Mouse (Mus musculus) thymus, postnatal 36 days (tissue): ENCODE measurements around the gene Limd2.

Experiments
- DNase-seq, 2 experiments: peaks; one replicate each; pipeline ENCODE4 v3.0.0; 2022; ENCODE audit warnings: mixed read lengths in 2 of 2

The Limd2 gene

GRCm38 (mm10) chr11:106124784-106125183, 35.9 kb downstream of the Limd2 start:
- no peak for DNase-seq

- DNase-seq, result peak; percentile 16 to 38
These were observed 37.9 kb downstream of the Limd2 start for GRCm38 (mm10) chr11:106122736-106123135.

GRCm38 (mm10) chr11:106122221-106122620, 38.4 kb downstream of the Limd2 start:
- no peak for DNase-seq

- DNase-seq, result no peak
These were observed 49.0 kb downstream of the Limd2 start for GRCm38 (mm10) chr11:106111688-106112087.
